Mouse (Mus musculus) cerebellum, postnatal 14 days (tissue): ENCODE data around the gene Cbx8.

Experiments used
- DNase-seq, 2 experiments: peaks; one replicate each; pipeline ENCODE4 v3.0.0; 2021; ENCODE audit warnings: mixed read lengths in 2 of 2

The Cbx8 gene

DNA sequence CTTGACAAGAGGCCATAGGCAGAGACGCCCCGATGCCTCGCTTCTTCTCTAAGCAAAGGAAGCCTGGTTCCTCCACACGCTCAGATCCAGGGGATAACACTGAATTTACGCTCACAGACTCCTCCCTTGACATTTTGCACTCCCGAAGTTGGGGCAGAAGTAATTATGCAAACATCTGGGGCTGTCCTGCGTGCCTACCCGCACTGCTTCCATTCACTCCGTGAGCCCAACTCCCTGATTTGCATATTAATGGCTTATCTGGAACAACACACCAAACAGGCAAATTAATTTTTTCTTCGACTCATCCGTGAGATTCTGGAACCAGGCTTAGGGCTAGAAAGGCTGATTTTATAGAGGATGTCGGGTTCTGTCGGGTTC lies 7.4 kb upstream of the Cbx8 start:
- no peak for DNase-seq

GRCm38 (mm10) chr11:119047261-119048132 lies 6.7 kb upstream of the Cbx8 start:
- DNase-seq: peak; percentile 43 to 63

- peak; percentile 47 to 49 for DNase-seq
Measured at GRCm38 (mm10) chr11:119046601-119047245, 6.0 kb upstream of the Cbx8 start.

DNA sequence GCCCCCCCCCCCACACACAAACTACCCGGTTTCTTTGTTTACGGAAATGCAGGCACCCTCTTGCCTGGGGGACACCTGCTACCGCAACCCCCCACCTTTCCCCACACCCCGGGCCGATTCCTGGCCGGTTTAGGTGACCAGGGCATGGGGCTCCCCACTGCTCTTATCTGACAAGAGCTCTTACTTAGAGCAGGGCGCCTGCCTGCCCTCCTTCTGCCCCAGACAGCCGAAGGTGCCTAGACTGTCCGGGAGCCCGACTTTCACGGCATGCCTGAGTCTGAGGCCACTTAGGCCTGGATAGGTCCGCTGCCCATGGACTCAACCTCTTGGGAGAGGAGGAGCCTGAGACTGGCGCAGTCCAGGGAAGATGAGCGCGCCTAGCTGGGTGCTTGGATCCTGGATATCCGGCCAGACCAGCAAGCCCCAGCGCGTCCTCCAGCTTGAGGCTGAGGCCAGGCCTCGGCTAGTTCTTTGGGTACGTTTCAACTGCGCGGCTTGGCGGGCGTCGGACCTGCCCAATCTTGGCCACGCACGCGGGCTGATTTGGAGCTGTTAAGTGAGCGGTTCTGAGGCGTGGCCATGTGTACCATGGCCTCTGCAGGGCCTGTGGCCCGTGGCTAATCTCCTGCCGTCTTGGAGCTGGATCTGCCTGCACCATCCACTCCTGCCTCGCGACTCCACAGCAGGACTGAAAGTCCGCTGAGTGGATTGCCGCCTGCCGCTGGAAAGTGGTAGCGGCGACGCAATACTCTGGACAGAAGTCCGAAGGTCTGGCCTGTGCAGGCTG lies 4.0 kb upstream of the Cbx8 start:
- DNase-seq: peak; percentile 38 to 42

GRCm38 (mm10) chr11:119043761-119044550 lies 3.2 kb upstream of the Cbx8 start:
- peak; percentile 47 to 53 for DNase-seq

GRCm38 (mm10) chr11:119043273-119043540 lies 2.4 kb upstream of the Cbx8 start:
- no peak for DNase-seq

DNA sequence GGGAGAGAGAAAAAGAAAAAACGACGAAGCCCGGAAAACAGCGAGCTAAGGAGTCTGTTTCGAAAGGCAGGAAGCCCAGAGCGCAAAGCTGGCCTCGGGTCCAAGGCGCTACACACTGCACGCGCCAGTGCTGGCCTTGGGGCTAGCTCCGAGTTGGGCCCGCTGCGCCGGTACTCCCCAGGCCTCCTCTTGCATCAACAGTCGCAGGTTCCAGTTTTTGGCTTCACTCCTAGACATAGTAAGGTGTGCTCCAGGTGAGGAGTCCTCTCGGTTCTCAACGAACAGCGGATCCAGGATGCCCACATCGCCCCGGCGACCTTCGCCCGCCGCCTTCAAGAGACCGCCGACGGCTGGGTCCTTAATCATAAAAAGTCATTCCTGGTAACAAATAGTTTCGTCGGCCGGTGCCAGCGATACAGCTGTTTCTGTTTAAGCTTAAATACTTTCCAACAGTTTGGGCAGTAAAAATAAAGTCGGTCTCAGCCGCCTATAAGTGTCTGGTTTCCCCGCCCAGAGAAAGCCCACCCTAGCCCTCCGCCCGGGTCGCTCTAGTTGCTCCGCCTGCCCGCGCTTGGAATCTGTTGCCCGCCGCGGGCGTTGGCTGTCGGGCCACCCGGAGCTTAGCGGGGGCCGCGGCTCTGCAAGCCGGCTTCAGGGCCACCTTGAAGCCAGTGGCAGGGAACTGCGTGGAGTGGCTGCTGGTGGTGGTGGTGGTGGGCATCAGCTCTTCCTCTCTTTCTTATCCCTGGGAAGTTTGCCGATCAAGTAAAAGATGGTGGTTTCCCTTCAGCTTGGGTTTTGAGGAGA lies 1.9 kb upstream of the Cbx8 start:
- peak; percentile 26 for DNase-seq

DNA sequence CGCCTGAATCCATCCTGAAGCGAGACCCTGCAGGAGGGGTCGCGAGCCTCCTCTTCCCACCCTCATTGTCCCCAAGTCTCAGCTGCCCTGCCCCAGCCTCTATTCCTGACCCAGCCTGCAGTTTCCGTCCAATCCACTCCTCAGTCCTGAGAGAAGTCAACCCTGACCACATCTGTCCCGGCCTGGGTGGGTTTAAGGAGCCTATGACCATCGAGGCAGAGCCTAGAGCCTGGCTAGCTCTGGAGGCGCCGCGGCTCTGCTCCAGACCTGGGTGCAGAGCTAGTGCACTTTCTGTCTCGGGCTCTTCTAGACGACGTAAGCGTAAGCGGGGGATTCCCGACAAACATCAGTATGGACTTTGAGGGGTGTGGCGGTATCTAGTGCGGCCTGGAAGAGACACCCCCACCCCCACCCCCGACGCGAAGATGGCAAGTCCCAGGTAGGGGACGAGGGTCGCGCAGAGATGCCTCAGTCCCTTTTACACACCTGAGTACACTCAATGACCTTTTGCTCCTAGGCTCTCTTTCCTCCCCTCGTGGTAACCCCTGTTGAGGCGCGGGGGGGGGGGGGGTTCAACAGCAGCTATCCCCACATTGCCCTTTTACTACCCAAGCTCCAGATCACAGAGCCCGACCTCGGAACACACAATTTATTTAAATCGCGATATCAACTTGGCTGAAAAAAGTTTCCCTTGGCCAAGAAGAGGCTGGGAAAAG lies 1.1 kb upstream of the Cbx8 start:
- no peak for DNase-seq

DNA sequence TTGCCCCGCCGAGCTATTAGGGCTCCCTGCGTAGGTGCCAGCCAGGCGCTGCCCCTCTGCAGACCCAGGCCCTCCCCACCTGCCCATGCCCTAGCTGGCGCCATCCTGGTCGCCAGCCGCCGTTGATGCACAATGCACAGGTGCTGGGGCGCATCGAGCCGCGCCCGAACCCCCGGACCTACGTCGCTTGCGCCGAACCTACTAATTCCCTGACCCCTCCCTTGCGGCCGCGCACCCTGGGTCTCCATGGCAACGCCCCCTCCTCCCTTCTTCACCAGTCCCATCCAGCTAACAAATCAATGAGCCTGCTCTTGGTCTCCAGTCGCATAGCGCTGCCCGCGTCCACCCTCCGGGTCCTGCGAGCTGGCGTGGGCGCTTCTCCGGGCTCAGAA lies 552 bp upstream of the Cbx8 start:
- DNase-seq: peak in 1 of 2 experiments; percentile 83

- DNase-seq: no peak
Measured at GRCm38 (mm10) chr11:119039732-119040512, 847 bp downstream of the Cbx8 start.

DNA sequence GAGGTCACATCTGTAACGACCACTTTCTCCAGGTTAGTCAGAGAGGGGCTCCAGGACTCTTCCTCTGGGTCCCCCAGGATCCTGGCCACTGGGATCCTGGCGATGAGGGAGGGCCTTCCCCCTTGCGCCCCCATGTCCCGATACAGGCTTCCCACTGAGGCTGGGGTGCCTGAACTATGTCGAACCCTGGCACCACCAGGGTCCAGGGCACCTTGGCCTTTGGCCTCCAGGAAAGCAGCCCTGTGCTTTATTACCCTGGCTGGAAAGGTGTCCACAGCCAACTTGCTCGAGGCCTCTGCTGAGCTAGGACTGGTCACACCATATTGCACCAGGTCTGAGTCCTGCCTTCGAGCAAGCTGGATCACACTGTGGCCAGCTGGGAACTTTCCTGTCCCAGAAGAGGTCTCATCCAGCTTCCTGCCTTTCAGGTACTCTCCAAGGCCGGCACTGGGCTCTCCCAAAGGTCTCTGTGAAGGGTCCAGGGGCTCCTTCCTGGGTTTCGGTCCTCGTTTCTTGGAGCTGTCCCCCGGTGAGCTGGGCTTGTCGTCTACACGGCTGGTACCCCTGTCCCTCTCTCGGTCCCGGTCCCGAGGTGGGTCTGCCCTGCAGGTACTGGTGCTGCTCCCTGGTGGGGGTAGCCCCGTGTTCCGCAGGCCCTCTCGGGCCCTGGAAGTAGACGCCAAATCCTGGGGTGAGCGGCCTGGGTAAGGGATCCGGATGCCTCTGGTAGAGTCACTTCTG lies 1.9 kb downstream of the Cbx8 start:
- peak in 1 of 2 experiments; percentile 45 for DNase-seq

DNA sequence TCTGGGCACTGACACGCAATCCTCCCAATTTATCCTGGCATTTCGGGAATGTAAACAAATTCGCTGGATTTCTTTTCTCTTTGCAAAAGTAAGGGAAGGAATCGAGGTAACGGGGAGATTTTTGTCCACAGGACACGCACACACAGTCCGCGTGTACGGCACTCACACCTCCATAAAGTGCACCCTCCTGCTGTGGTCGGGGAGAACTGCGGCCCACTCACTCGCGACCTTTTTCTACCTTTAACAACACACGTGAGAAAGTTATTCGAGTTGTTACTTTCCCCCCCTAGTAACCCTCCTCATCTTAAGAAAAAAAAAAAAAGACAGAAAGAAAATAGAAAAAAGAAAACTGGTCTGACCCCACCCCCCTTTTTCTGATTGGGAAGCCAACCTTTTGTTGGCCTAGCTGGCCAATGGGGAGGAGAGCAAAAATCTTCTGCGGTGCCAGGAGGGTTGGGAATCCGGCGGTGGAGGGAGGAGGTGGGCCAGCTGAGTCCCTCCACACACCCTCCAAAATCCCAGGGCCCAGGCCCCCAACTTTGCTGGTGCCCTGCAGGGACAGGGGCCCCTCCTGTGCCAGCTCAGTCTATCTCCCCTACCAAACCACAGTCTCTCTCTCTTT lies 2.9 kb downstream of the Cbx8 start:
- DNase-seq: peak; percentile 38 to 47

- DNase-seq: peak; percentile 57 to 68
Measured at GRCm38 (mm10) chr11:119036934-119037779, 3.6 kb downstream of the Cbx8 start.

GRCm38 (mm10) chr11:119036447-119036846 lies 4.3 kb downstream of the Cbx8 start:
- no peak for DNase-seq

DNA sequence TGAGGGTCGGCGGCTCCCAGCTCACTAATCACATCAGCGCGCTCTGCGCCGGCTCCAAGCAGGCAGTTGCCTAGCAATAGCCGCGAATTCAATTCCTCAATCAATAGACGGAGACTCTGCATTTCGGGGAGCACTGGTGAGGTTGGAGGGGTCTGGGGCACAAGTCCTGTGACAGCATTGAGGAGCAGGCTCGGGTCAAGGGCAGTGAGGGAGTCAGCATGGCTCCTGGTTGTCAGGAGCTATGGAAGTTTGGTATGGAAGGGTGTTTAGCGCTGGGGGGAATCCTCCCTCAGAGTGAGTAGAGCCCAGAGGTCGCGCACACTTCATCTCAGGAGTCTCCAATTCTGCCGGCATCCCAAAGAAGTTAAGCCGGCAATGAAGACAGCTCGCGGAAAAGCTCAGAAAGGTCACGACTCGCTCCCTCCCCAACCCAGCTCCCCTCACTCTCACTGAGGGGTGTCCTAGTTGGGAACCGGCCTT lies 5.0 kb downstream of the Cbx8 start:
- DNase-seq: no peak

DNA sequence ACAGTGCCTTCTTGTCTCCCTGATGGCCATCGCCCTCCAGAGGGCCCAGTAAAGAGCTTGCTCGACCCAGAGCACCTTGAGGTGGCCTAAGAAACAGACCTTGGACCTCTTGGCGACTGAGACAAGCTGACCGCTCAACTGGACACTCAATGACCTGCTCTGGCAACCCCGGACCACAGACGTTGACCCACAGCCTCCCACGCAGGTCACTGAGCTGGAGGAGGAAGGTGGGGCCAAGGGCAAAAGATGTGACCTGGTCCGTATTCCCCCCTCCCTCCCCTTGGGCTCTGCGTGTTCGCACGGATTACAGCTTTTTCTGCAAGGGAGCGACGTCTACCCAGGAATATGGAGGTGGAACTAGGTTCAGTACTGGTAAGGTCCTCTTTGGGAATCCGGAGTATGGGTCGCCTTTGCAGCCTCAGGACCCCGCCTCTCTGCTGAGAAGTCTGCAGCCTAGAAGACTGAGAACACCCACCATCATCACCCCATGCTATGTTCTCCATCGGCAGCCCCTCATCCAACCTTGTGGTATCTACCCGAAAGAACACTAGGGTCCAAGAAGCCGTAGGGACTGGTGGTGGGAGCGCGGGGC lies 5.6 kb downstream of the Cbx8 start:
- no peak for DNase-seq

- DNase-seq: no peak
Measured at GRCm38 (mm10) chr11:119034635-119035034, 6.1 kb downstream of the Cbx8 start.
